Mouse (Mus musculus) liver, embryonic 14.5 days (tissue): Measurements from ENCODE around the gene Rdh11. TPM values are rescaled to one million over a fixed set of nuclear protein-coding genes. Genes with fewer than 3 reads are reported as not detected.
A peak's percentile ranks its signal among the peaks of the same experiment; 100 is the strongest.

Source experiments
- ATAC-seq: fragments of 200-750 bp; cut with Nextera tagmentation; 2 replicates; pipeline ENCODE4 v1.8.0; 2017; ENCODE audit warnings: moderate number of reproducible peaks, mild to moderate bottlenecking, moderate library complexity; ENCODE audit not compliant: insufficient read depth
- DNase-seq, 3 experiments: peaks; one replicate each; pipeline ENCODE4 v3.0.0-alpha.2; 2012 to 2013; ENCODE audit warnings: low read depth in 3 of 3, low spot score in 3 of 3
- H3K27ac ChIP-seq: fragments of 300-500 bp; sonication (generic); 2 replicates; pipeline ENCODE4 v1.5.1; 2014; ENCODE audit warnings: moderate library complexity, mild to moderate bottlenecking, control low read depth, inconsistent platforms
- H3K27me3 ChIP-seq: fragments of 300-500 bp; sonication (generic); 2 replicates; pipeline ENCODE4 v1.6.1; 2014; ENCODE audit warnings: mild to moderate bottlenecking, low read length, moderate library complexity; ENCODE audit not compliant: control insufficient read depth, insufficient read depth
- H3K36me3 ChIP-seq: fragments of 300-500 bp; sonication (generic); replicated peaks from 2 replicates; pipeline ENCODE4 v1.6.1; 2014; ENCODE audit warnings: low read depth; ENCODE audit not compliant: control insufficient read depth, insufficient read depth
- H3K4me1 ChIP-seq, 2 experiments: fragments of 200-500 bp in 1 of 2; fragments of 300-500 bp in 1 of 2; sonication (generic) in 1 of 2; replicated peaks; 2 replicates each; pipeline ENCODE4 v1.6.1; 2012 to 2014; ENCODE audit warnings: antibody characterized with exemption in 1 of 2, inconsistent platforms in 1 of 2, low read length in 1 of 2; ENCODE audit not compliant: control insufficient read depth in 2 of 2, insufficient read depth in 2 of 2
- H3K4me2 ChIP-seq: fragments of 300-500 bp; sonication (generic); 2 replicates; pipeline ENCODE4 v1.6.1; 2014; ENCODE audit warnings: low read depth, mild to moderate bottlenecking, control low read depth, moderate library complexity
- H3K4me3 ChIP-seq, 2 experiments: fragments of 200-500 bp in 1 of 2; fragments of 300-500 bp in 1 of 2; sonication (generic) in 1 of 2; 2 replicates each; pipeline ENCODE4 v1.5.1; 2012 to 2014; ENCODE audit warnings: low read depth in 2 of 2, low read length in 2 of 2, mild to moderate bottlenecking in 2 of 2, control low read depth in 1 of 2, inconsistent platforms in 1 of 2, moderate library complexity in 1 of 2; ENCODE audit not compliant: insufficient read depth in 1 of 2
- H3K9ac ChIP-seq: fragments of 300-500 bp; sonication (generic); replicated peaks from 2 replicates; pipeline ENCODE4 v1.6.1; 2014; ENCODE audit warnings: mild to moderate bottlenecking, control low read depth, moderate library complexity
- H3K9me3 ChIP-seq: fragments of 300-500 bp; sonication (generic); 2 replicates; pipeline ENCODE4 v1.6.1; 2016; ENCODE audit warnings: low read length, mixed read lengths; ENCODE audit not compliant: control insufficient read depth
- CTCF ChIP-seq: IDR thresholded peaks from 2 replicates; pipeline ENCODE4 v1.5.1; 2016; ENCODE audit warnings: antibody characterized with exemption, low read depth, control low read depth
- EP300 ChIP-seq: IDR thresholded peaks from 2 replicates; pipeline ENCODE4 v1.6.1; 2016; ENCODE audit warnings: antibody characterized with exemption, low read depth
- WGBS: fragments of 180-500 bp; shearing (Covaris S2); extraction: QIAGEN DNeasy Blood & Tissue Kit; methylation state at CpG from one replicate; pipeline ENCODE4 v1.1.7; 2014; ENCODE audit not compliant: insufficient replicate concordance; 5-methylcytosine and 5-hydroxymethylcytosine counted together
- polyA plus RNA-seq, 2 experiments: library from polyadenylated mRNA; depleted of rRNA in 1 of 2; stranded (reverse) in 1 of 2; unstranded in 1 of 2; fragments of >200 nt; fragmentation: Nextera tagmentation in 1 of 2; extraction: Ambion mirVana in 1 of 2; gene quantifications; 2 replicates each; pipeline versions ENCODE4 v1.2.1 to v1.2.3; 2012 to 2014

The Rdh11 gene
- polyA plus RNA-seq, 2 experiments, result 16.0 to 18.5 TPM

DNA sequence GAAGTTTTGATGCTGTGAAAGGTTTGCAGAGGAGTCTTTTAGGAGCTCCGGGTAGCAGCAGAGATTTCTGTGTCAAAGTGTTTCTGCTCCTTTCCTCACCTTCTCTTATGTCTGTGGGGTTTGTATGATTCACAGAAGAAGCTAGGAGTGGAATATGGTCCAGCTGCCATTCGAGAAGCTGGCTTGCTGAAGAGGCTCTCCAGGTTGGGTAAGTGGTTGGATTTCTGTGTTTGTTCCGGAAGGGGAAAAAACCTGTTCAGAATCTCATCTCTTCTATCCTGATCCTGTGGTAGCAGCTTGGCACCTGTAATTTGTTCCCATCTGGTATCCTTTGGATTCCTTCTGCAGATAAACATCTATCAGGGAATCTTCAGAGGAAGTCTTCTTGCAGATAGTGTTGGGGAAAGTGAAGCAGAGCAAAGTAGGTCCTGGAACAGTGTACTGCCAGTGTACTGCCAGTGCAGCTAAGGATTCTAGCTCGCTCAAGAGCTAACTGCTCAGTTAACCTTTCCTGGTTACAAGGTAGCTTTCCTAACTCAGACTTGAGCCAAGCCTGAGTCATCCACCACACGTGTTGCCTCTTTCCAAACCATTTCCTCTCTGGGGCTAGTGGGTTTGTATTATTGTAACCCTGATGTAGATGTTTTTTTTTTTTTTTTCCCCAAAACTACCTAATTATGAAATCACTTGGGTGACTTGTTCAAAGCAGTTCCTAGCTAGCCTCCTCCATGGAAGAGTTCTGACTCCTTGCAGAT lies 60.2 kb downstream of the Rdh11 start:
- Histone ChIP-seq H3K9me3 (no peaks in the 10 kb centered on the region), H3K27ac (no peak overlapping the region), H3K4me3 (no peak overlapping the region), H3K27me3 (peaks cover 36% of the 10 kb centered on the region), H3K4me1 (no peaks in the 10 kb centered on the region), H3K9ac (no peak overlapping the region), H3K36me3 (no peaks in the 10 kb centered on the region), H3K4me2 (no peak overlapping the region)
- DNase-seq (peak in 1 of 3 experiments; percentile 23), ATAC-seq (no peak)
- WGBS, result 18% methylated on average over 5 of the region's 5 CpGs
- TF ChIP-seq CTCF, result no peak
- TF ChIP-seq EP300, result no peak

- Histone ChIP-seq H3K4me2 (peak overlapping the region; percentile 56), H3K4me3 (no peak overlapping the region), H3K36me3 (no peaks in the 10 kb centered on the region), H3K27me3 (peaks cover 36% of the 10 kb centered on the region), H3K9ac (no peak overlapping the region), H3K27ac (no peak overlapping the region), H3K4me1 (no peaks in the 10 kb centered on the region), H3K9me3 (no peaks in the 10 kb centered on the region)
- ATAC-seq (no peak), DNase-seq (no peak)
- TF ChIP-seq CTCF, result no peak
- no peak for TF ChIP-seq EP300
- WGBS, result 4% methylated on average over 22 of the region's 22 CpGs
Measured at GRCm38 (mm10) chr12:79131178-79131675, 60.9 kb downstream of the Rdh11 start.

GRCm38 (mm10) chr12:79130299-79131177 lies 61.6 kb downstream of the Rdh11 start, which contains the start of gene Arg2:
TSS of gene Arg2 (plus strand) at chr12:79130777.
- no peak for TF ChIP-seq CTCF
- no peak for TF ChIP-seq EP300
- no peaks in the 10 kb centered on the region for H3K9me3 ChIP-seq
- no peaks in the 10 kb centered on the region for H3K36me3 ChIP-seq
- H3K4me2 ChIP-seq, result peak within 1 kb of the TSS; percentile 56
- ATAC-seq, result peak; percentile 51; the same call in 1 of the 2 replicates
- peak; percentile 22 to 27 (median 24) for DNase-seq
- H3K27me3 ChIP-seq, result peaks cover 36% of the 10 kb centered on the region
- no peak within 1 kb of the TSS for H3K27ac ChIP-seq
- peak within 1 kb of the TSS in 1 of 2 experiments; percentile 21; a peak in 1 of 4 replicates for H3K4me3 ChIP-seq
- H3K4me1 ChIP-seq, result no peaks in the 10 kb centered on the region
- H3K9ac ChIP-seq, result no peak within 1 kb of the TSS
- 1% methylated on average over 47 of the region's 47 CpGs for whole genome bisulfite sequencing

Other genes with a start within 250 kb of the Rdh11 start
- gene Tmem229b, start 184.7 kb downstream of the Rdh11 start, polyA plus RNA-seq (2012; rRNA removed), result 2.0 and 2.4 TPM in 2 replicates
- 2.0 and 2.7 TPM in 2 replicates for gene Tmem229b, start 184.7 kb downstream of the Rdh11 start, polyA plus RNA-seq (2014; fragmentation: Nextera tagmentation; extraction: Ambion mirVana)
- 0.14 and 0.15 TPM in 2 replicates for gene Plekhh1, start 163.1 kb downstream of the Rdh11 start, polyA plus RNA-seq (2012; rRNA removed)
- gene Plekhh1, start 163.1 kb downstream of the Rdh11 start, polyA plus RNA-seq (2014; fragmentation: Nextera tagmentation; extraction: Ambion mirVana), result 0.05 TPM in 1 of 2 replicates, not detected in the other
- 3.1 and 5.8 TPM in 2 replicates for gene Pigh, start 102.6 kb downstream of the Rdh11 start, polyA plus RNA-seq (2012; rRNA removed)
- 5.2 and 5.5 TPM in 2 replicates for gene Pigh, start 102.6 kb downstream of the Rdh11 start, polyA plus RNA-seq (2014; fragmentation: Nextera tagmentation; extraction: Ambion mirVana)
- 0.04 TPM in 1 of 2 replicates, not detected in the other for gene Arg2, start 61.5 kb downstream of the Rdh11 start, polyA plus RNA-seq (2012; rRNA removed)
- 0.09 TPM in 1 of 2 replicates, not detected in the other for gene Arg2, start 61.5 kb downstream of the Rdh11 start, polyA plus RNA-seq (2014; fragmentation: Nextera tagmentation; extraction: Ambion mirVana)
- gene Vti1b, start 19.6 kb downstream of the Rdh11 start, polyA plus RNA-seq (2012; rRNA removed), result 9.5 and 16.0 TPM in 2 replicates
- 34.9 and 35.2 TPM in 2 replicates for gene Vti1b, start 19.6 kb downstream of the Rdh11 start, polyA plus RNA-seq (2014; fragmentation: Nextera tagmentation; extraction: Ambion mirVana)
- gene Rdh12, start 16.6 kb upstream of the Rdh11 start, polyA plus RNA-seq (2012; rRNA removed), result 0.25 and 0.31 TPM in 2 replicates
- 0.37 and 0.40 TPM in 2 replicates for gene Rdh12, start 16.6 kb upstream of the Rdh11 start, polyA plus RNA-seq (2014; fragmentation: Nextera tagmentation; extraction: Ambion mirVana)
- gene Zfyve26, start 104.0 kb upstream of the Rdh11 start, polyA plus RNA-seq (2012; rRNA removed), result 7.7 and 12.5 TPM in 2 replicates
- 7.0 and 7.6 TPM in 2 replicates for gene Zfyve26, start 104.0 kb upstream of the Rdh11 start, polyA plus RNA-seq (2014; fragmentation: Nextera tagmentation; extraction: Ambion mirVana)
- 1.6 and 2.3 TPM in 2 replicates for gene Rad51b, start 105.0 kb upstream of the Rdh11 start, polyA plus RNA-seq (2012; rRNA removed)
- 5.1 and 5.5 TPM in 2 replicates for gene Rad51b, start 105.0 kb upstream of the Rdh11 start, polyA plus RNA-seq (2014; fragmentation: Nextera tagmentation; extraction: Ambion mirVana)